Mouse (Mus musculus): ENCODE data around the gene Dctd.

Gene Dctd

GRCm38 (mm10) chr8:48098792-48099191 is at the start of gene Dctd:
Gene Dctd (plus strand): TSS chr8:48099092.
- no peak for DNase-seq

GRCm38 (mm10) chr8:48053611-48054010 is 45.3 kb upstream of the Dctd start:
- no peak for DNase-seq

GRCm38 (mm10) chr8:48063526-48064072 is 35.3 kb upstream of the Dctd start:
- no peak for DNase-seq

GRCm38 (mm10) chr8:48074149-48074548 is 24.7 kb upstream of the Dctd start:
- DNase-seq, result no peak

- DNase-seq, result no peak
Observed at GRCm38 (mm10) chr8:48082343-48082742, 16.5 kb upstream of the Dctd start.

GRCm38 (mm10) chr8:48090661-48091060 is 8.2 kb upstream of the Dctd start:
- no peak for DNase-seq

- DNase-seq, result no peak
Observed at GRCm38 (mm10) chr8:48095378-48095777, 3.5 kb upstream of the Dctd start.

GRCm38 (mm10) chr8:48097131-48097794 is 1.6 kb upstream of the Dctd start:
- DNase-seq, result no peak

GRCm38 (mm10) chr8:48098081-48098639 is 732 bp upstream of the Dctd start:
- no peak for DNase-seq

- no peak for DNase-seq
Observed at GRCm38 (mm10) chr8:48100100-48100787, 1.4 kb downstream of the Dctd start.

- no peak for DNase-seq
Observed at GRCm38 (mm10) chr8:48109373-48109855, 10.5 kb downstream of the Dctd start.

- DNase-seq, result peak; percentile 31 to 40
Observed at GRCm38 (mm10) chr8:48109856-48110780, 11.2 kb downstream of the Dctd start.

- no peak for DNase-seq
Observed at GRCm38 (mm10) chr8:48114591-48114990, 15.7 kb downstream of the Dctd start.

- DNase-seq, result no peak
Observed at GRCm38 (mm10) chr8:48122991-48123390, 24.1 kb downstream of the Dctd start.

GRCm38 (mm10) chr8:48124857-48125256 is 26.0 kb downstream of the Dctd start:
- no peak for DNase-seq

- DNase-seq, result no peak
Observed at GRCm38 (mm10) chr8:48126954-48127353, 28.1 kb downstream of the Dctd start.

- no peak for DNase-seq
Observed at GRCm38 (mm10) chr8:48130266-48130665, 31.4 kb downstream of the Dctd start.

- DNase-seq, result no peak
Observed at GRCm38 (mm10) chr8:48133321-48133720, 34.4 kb downstream of the Dctd start.

- DNase-seq, result no peak
Observed at GRCm38 (mm10) chr8:48136804-48137650, 38.1 kb downstream of the Dctd start.

GRCm38 (mm10) chr8:48137651-48137937 is 38.7 kb downstream of the Dctd start:
- no peak for DNase-seq

- DNase-seq, result no peak
Observed at GRCm38 (mm10) chr8:48141023-48141422, 42.1 kb downstream of the Dctd start.

- no peak for DNase-seq
Observed at GRCm38 (mm10) chr8:48145766-48146165, 46.9 kb downstream of the Dctd start.
